Mouse (Mus musculus) bone marrow macrophage, adult 2 months (primary cell): ENCODE measurements around the gene Med12l. TPM values are rescaled to one million over a fixed set of nuclear protein-coding genes. Genes with fewer than 3 reads are reported as not detected.
"Not testable (repeated sequence)": the region's sequence is repeated elsewhere in the genome, so short reads cannot be mapped to it uniquely, and the experiment has no call there.

Experiments
- H3K27ac ChIP-seq: 2 replicates; pipeline ENCODE4 v1.5.1; 2012; ENCODE audit warnings: low read depth, low read length; ENCODE audit not compliant: insufficient read depth
- H3K4me1 ChIP-seq: 2 replicates; pipeline ENCODE4 v1.6.1; 2012; ENCODE audit warnings: low read length; ENCODE audit not compliant: control insufficient read depth, insufficient read depth
- H3K4me3 ChIP-seq: 2 replicates; pipeline ENCODE4 v1.5.1; 2012; ENCODE audit warnings: mild to moderate bottlenecking, low read length, moderate library complexity; ENCODE audit not compliant: insufficient read depth
- CTCF ChIP-seq: IDR thresholded peaks from 2 replicates; pipeline ENCODE4 v1.5.1; 2012; ENCODE audit warnings: low read depth, mild to moderate bottlenecking, low read length, moderate library complexity
- POLR2A ChIP-seq: IDR thresholded peaks from 2 replicates; pipeline ENCODE4 v1.6.1; 2012; ENCODE audit warnings: mild to moderate bottlenecking, low read depth, low read length, borderline replicate concordance
- polyA plus RNA-seq: library from polyadenylated mRNA; stranded (reverse); fragments of >200 nt; gene quantifications from 2 replicates; pipeline ENCODE4 v1.2.4, GENCODE M21; 2012; ENCODE audit not compliant: missing spikeins, insufficient read depth, insufficient read length

Gene Med12l
- polyA plus RNA-seq, 1 experiment: 0.44 TPM

DNA sequence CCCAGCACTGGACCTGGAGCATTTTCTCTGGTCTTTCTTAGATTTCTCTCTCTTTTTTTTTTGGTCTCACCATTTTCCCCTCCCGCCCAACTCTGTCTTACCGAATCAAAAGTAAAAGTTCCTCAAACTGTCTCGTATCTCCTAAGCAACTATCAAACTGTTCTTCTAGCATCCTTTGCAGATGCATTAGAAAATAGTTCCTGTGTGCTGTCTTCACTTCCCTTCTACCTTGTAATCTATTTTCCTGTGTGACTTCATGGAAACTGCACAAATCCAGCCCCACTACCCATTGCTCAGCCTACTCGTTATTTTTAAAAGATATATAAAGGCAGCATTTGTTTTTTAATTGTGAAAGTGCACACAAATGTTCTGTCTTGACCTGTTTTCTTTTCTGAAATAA is 126.3 kb downstream of the Med12l start:
- H3K4me3 ChIP-seq: no peak overlapping the region
- no peak for TF ChIP-seq POLR2A
- no peak for TF ChIP-seq CTCF
- H3K27ac ChIP-seq: no peak overlapping the region
- peaks cover 23% of the 10 kb centered on the region for H3K4me1 ChIP-seq

DNA sequence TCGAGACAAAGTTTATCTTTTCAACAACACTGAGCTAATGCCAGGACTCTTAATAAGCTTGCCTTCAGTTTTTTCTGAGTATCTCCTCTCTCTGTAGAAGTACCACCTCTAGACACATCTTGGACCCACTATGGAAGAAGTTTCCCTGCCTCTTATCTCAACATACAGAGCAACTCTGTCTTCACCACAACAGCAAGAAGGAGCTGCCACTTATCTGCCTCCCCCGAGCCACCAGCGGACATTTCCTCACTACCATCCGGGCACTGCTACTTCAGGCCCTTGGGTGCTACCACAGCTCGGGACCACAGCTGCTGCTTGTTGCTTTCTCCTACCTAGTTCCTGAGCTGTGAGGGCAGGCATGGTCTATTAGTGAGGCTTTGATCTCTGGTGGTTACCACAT is 127.6 kb downstream of the Med12l start:
- TF ChIP-seq CTCF: no peak
- Histone ChIP-seq H3K27ac (no peak overlapping the region), H3K4me1 (peaks cover 18% of the 10 kb centered on the region), H3K4me3 (no peak overlapping the region)

DNA sequence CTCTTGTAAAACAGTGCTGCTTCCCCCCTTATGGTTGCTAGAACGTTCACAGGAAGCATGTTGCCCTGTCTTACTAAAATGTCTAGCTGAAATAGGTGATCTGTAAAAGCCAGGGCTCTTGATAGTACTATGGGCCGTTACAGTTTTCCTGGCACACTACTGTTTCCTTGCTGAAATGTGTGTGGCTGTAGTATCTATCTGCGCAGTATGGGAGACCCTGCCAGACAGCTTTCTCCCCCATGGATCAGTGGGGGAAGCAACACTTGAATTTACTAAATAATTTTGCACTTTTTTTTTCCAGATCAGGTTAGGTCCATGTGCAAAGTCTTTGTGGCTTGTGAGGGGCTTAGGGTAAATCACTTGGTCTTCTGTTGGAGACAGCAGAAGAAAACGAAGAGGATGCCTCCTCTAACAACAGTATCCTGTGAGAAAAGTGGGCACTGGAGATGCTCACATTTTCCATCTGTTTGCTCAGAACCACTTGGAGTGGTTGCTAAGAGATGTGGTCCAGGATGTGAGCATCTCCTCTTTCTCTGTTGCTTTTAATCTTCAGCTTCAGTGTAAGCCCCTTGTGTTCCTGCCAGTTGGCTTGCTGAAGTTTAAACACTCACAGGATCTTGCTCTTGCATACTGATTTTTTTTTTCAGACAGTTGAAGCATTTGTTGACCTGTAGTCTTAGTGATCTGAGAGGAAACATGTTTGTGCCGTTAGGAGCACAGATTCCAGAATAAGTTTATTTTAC is 130.5 kb downstream of the Med12l start:
- no peak overlapping the region for H3K27ac ChIP-seq

DNA sequence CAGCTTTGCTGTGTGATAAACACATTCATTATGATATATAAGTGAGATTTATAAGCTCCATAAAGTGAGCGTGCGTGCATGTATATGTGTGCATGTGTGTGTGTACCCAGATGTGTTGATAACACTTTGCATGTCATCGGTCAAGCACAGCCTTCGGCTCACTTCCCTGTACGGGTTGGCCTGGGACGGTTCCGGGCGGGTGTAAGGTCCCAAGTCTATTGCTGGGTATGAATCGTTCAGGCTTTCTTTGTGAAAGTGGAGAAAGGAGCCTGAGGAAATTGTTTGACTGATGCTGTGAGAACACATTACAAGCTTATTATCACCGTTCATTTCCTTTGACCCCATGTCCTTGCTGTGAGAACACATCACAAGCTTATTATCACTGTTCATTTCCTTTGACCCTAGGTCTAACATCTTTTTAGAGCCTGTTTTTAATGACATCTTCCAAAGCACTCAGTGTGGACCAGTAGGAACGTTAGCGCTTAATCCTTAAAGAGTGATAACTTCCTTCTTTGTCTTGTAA is 133.4 kb downstream of the Med12l start:
- Histone ChIP-seq H3K4me3 (no peak overlapping the region), H3K4me1 (peaks cover 7% of the 10 kb centered on the region), H3K27ac (no peak overlapping the region)
- TF ChIP-seq POLR2A: no peak
- TF ChIP-seq CTCF: no peak

More for the DNA sequence above, 130.5 kb downstream of the Med12l start:
- Histone ChIP-seq H3K4me1 (peaks cover 7% of the 10 kb centered on the region), H3K4me3 (no peak overlapping the region)
- TF ChIP-seq POLR2A: no peak
- no peak for TF ChIP-seq CTCF

DNA sequence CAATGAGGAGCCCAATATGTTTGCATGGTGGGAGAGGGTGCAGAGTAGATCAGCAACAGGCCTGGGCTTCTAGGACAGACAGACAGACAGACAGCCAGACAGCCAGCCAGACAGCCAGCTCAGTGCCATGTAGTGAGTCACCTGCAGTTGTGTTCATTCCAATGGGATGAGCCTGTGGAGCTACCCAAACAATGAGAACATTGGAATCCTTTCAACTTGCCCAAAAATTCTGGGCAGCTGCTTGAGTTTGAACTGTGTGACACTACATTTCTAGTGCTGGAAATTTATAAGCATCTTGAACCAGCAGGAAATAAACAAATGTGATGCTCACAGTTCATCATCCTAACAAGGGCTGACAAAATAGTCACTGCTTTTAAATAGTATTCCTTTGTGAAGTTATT is 134.0 kb downstream of the Med12l start:
- no peak overlapping the region for H3K4me3 ChIP-seq
- TF ChIP-seq POLR2A (no peak), CTCF (no peak)
- H3K4me1 ChIP-seq: peaks cover 7% of the 10 kb centered on the region
- no peak overlapping the region for H3K27ac ChIP-seq

DNA sequence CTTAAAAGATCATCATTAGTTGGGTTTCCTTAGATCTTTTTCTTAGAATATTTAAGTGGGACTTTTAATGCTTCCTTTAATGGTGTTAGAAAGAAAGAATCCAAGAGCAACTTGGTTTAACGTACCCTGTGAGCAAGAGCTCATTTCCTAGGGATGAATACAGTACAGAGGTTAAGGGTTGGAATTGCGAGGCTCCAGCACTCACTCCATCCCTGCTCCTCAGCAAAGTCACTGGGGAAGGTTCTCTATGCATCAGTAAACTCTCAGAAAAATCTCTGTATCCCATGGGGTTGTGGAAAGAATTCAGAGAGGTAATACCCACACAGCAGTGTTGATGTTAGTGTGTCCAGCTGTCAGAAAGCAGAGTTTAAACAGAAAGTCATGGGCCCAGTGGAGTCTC is 134.5 kb downstream of the Med12l start:
- peaks cover 7% of the 10 kb centered on the region for H3K4me1 ChIP-seq
- no peak overlapping the region for H3K4me3 ChIP-seq
- TF ChIP-seq CTCF (no peak), POLR2A (no peak)
- no peak overlapping the region for H3K27ac ChIP-seq

DNA sequence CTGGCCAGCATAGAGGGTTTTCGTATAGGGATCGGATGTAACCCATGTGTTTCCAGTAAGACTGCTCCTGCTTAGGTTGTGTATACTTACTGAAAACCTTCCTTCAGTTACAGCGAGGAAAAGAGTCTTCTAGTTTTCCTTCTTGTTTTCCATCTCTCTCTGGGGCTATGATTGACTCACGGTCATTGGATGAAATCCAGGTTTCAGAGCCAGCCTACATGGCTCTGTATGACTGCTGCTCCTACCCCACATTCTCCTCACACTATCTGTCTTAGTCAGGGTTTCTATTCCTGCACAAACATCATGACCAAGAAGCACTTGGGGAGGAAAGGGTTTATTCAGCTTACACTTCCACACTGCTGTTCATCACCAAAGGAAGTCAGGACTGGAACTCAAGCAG is 135.3 kb downstream of the Med12l start:
- H3K4me3 ChIP-seq, H3K27ac ChIP-seq, H3K4me1 ChIP-seq: not testable (repeated sequence)

DNA sequence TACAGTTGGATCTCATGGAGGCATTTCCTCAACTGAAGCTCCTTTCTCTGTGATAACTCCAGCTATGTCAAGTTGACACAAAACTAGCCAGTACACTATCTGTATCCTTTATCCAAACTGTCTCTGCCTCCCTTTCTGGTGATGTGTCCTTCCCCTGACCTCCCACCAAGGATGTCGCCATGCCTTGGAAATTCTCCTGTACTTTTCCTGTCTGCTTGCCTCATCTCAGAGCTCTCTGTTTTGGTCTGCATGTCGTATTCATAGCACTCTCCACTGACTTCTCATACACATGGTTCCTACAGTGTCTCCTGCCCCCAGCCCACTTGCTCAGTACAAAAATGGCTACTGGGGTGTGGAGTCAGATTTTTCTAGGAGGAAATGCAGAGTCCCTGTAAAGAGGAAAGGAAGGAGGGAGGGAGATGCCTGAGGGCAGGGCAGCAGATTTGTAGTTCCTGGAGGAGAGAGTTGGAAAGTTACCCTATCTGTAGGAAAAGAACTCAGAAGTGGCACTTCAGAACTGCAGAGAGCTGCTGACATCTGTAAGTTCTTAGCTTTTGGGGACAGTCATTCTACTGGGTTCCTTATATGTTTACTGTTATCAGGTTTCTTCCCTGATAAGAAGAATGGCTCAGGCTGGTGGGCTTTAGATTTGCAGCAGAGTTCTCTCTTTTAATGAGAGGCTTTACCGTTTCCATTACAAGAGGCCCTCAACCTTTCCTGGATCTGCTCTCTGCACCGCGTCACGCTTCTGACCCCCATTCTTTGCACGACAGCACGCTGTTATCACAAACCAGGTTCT is 136.1 kb downstream of the Med12l start:
- Histone ChIP-seq H3K4me3 (no peak overlapping the region), H3K4me1 (peaks cover 3% of the 10 kb centered on the region; the same call in 1 of the 2 replicates), H3K27ac (no peak overlapping the region)
- no peak for TF ChIP-seq POLR2A
- TF ChIP-seq CTCF: no peak

DNA sequence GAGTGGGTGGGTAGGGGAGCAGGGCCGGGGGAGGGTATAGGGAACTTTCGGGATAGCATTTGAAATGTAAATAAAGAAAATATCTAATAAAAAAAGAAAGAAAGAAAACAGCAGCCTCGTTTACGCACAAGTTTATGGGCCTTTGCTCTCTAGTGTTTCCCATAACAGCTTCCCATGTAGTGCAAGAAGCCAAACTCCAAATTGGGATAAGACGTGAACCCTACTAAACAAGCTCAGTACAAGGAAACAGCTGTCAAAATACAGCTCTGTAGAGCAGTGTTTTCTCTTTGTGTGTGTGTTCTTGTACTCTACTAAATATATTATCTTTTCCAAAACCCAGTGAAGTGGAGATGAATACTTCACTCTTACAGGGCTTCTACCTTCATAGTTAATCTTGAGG is 139.6 kb downstream of the Med12l start:
- Histone ChIP-seq H3K4me3 (no peak overlapping the region), H3K27ac (no peak overlapping the region), H3K4me1 (peaks cover 3% of the 10 kb centered on the region; the same call in 1 of the 2 replicates)
- no peak for TF ChIP-seq CTCF
- TF ChIP-seq POLR2A: no peak

DNA sequence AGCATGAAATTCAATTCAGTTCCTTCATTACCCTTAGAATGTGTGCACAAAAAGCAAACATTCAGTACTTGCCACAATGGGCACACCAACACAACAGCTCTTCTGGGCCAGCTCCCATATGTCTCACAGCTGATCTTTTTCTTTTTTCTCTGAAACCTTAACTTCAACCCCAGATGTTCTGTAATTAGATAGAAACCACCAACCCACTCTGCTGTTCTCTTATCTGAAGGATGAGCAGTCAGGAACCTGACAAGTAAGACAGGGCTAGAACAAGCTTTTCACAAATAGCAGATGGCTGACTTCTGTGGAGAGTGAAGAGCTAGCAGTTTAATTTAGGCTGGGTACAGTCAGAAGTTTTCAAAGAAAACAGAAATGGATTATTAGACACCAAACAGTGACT is 144.0 kb downstream of the Med12l start:
- Histone ChIP-seq H3K4me1 (peaks cover 15% of the 10 kb centered on the region), H3K4me3 (no peak overlapping the region), H3K27ac (no peak overlapping the region)
- TF ChIP-seq CTCF (no peak), POLR2A (no peak)
